Mouse (Mus musculus): ENCODE data around the gene Vmn2r29.

Vmn2r29 gene

GRCm38 (mm10) chr7:7247228-7247627 is at the start of gene Vmn2r29:
Vmn2r29 (minus strand) TSS chr7:7247328.
- WGBS, result no CpG with 5 or more reads among the region's 1 CpGs

- WGBS, result 69% methylated on average over 16 of the region's 16 CpGs
Observed at GRCm38 (mm10) chr7:7295595-7295994, 48.5 kb upstream of the Vmn2r29 start.

GRCm38 (mm10) chr7:7281383-7281782 is 34.3 kb upstream of the Vmn2r29 start:
- WGBS, result 74% methylated on average over 1 of the region's 1 CpGs

GRCm38 (mm10) chr7:7277966-7278567 is 30.9 kb upstream of the Vmn2r29 start, which contains the start of gene Gm45844:
Gm45844 (minus strand) TSS chr7:7278289.
- 42% methylated on average over 45 of the region's 45 CpGs for WGBS

- 31% methylated on average over 24 of the region's 24 CpGs for WGBS
Observed at GRCm38 (mm10) chr7:7277556-7277955, 30.4 kb upstream of the Vmn2r29 start.

- 2% methylated on average over 24 of the region's 24 CpGs for WGBS
Observed at GRCm38 (mm10) chr7:7209313-7210151, 37.6 kb downstream of the Vmn2r29 start, which contains the start of gene Zfp772. Zfp772 (minus strand) TSS chr7:7209998.

- WGBS, result 11% methylated on average over 18 of the region's 18 CpGs
Observed at GRCm38 (mm10) chr7:7188191-7188942, 58.8 kb downstream of the Vmn2r29 start.

GRCm38 (mm10) chr7:7187417-7188190 is 59.5 kb downstream of the Vmn2r29 start:
- WGBS, result 27% methylated on average over 13 of the region's 13 CpGs

- 95% methylated on average over 1 of the region's 1 CpGs for WGBS
Observed at GRCm38 (mm10) chr7:7185897-7186296, 61.2 kb downstream of the Vmn2r29 start.
